Mouse (Mus musculus): Measurements from ENCODE around the gene Bcl2l12. TPM values are rescaled to one million over a fixed set of nuclear protein-coding genes. Genes with fewer than 3 reads are reported as not detected.

Bcl2l12 gene
- polyA plus RNA-seq, 1 experiment from 2014 or later: 83.2 TPM

GRCm38 (mm10) chr7:44965975-44966374 lies 32.5 kb downstream of the Bcl2l12 start:
- Histone ChIP-seq H3K27ac (no peak overlapping the region), H3K27me3 (no peaks in the 10 kb centered on the region), H3K4me2 (no peak overlapping the region), H3K4me1 (peaks cover 6% of the 10 kb centered on the region), H3K4me3 (no peak overlapping the region), H3K9me3 (no peaks in the 10 kb centered on the region), H3K36me3 (peaks cover 64% of the 10 kb centered on the region), H3K9ac (no peak overlapping the region)
- no peak for ATAC-seq (ENCODE audit: insufficient number of reproducible peaks, insufficient read depth, low FRiP score, low TSS enrichment, low read depth)
- 77% methylated on average over 7 of the region's 7 CpGs for WGBS

- no peak overlapping the region for H3K9ac ChIP-seq
- H3K9me3 ChIP-seq: no peaks in the 10 kb centered on the region
- H3K27me3 ChIP-seq: no peaks in the 10 kb centered on the region
- H3K4me1 ChIP-seq: peaks cover 3% of the 10 kb centered on the region; the same call in 1 of the 2 replicates
- 92% methylated on average over 13 of the region's 13 CpGs for WGBS
- H3K4me2 ChIP-seq: no peak overlapping the region
- no peak for ATAC-seq (ENCODE audit: insufficient number of reproducible peaks, insufficient read depth, low FRiP score, low TSS enrichment, low read depth)
- H3K36me3 ChIP-seq: peaks cover 73% of the 10 kb centered on the region
- no peak overlapping the region for H3K27ac ChIP-seq
- H3K4me3 ChIP-seq: no peak overlapping the region
These were observed 33.5 kb downstream of the Bcl2l12 start for GRCm38 (mm10) chr7:44964990-44965389.

DNA sequence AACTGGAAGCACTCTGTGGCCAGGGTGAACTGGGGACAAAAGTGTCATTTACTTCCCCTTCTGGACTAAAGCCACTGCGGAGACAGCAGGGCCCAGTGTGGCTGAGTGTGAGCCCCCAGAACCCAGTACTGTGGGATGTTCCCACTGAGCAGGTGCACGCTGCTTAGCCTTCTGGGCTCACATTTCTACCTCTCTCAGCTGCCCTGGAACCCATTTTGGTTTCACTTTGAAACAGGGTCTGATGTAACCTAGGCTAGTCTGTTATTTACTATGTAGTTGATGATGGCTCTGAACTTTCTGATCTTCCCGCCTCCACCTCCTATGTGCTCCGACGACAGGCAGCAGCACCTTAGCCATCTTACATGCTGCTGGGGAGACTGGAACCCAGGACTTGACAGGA lies 35.7 kb downstream of the Bcl2l12 start:
- H3K4me1 ChIP-seq: no peaks in the 10 kb centered on the region
- WGBS: 93% methylated on average over 5 of the region's 5 CpGs
- ATAC-seq (ENCODE audit: insufficient number of reproducible peaks, insufficient read depth, low FRiP score, low TSS enrichment, low read depth): no peak
- no peaks in the 10 kb centered on the region for H3K9me3 ChIP-seq
- H3K27ac ChIP-seq: no peak overlapping the region
- H3K4me2 ChIP-seq: no peak overlapping the region
- H3K4me3 ChIP-seq: no peak overlapping the region
- H3K9ac ChIP-seq: no peak overlapping the region
- peaks cover 81% of the 10 kb centered on the region for H3K36me3 ChIP-seq
- no peaks in the 10 kb centered on the region for H3K27me3 ChIP-seq

DNA sequence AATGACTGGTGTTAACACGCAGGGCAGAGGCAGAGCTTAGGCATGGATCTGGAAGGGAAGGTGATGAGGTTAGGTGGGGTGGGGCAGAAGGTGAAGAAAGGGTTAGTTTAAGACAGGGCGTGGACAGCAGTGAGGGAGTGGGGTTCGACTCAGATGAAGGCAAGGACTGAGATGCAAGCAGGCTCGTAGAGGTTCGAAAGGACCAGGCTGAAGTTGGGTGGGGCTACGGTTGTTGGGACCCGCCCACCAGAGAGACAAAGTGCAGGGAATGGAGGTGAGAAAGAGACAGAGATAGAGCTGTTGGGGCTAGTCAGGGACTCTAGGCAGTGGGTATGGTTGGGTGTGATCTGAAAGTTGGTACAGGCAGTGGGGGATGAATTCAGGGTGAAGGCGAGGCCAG lies 36.2 kb downstream of the Bcl2l12 start:
- H3K36me3 ChIP-seq: peaks cover 78% of the 10 kb centered on the region
- no peak overlapping the region for H3K9ac ChIP-seq
- no peak overlapping the region for H3K27ac ChIP-seq
- no peak overlapping the region for H3K4me2 ChIP-seq
- 76% methylated on average over 8 of the region's 8 CpGs for WGBS
- H3K27me3 ChIP-seq: no peaks in the 10 kb centered on the region
- no peaks in the 10 kb centered on the region for H3K4me1 ChIP-seq
- H3K9me3 ChIP-seq: no peaks in the 10 kb centered on the region
- H3K4me3 ChIP-seq: no peak overlapping the region
- no peak for ATAC-seq (ENCODE audit: insufficient number of reproducible peaks, insufficient read depth, low FRiP score, low TSS enrichment, low read depth)

DNA sequence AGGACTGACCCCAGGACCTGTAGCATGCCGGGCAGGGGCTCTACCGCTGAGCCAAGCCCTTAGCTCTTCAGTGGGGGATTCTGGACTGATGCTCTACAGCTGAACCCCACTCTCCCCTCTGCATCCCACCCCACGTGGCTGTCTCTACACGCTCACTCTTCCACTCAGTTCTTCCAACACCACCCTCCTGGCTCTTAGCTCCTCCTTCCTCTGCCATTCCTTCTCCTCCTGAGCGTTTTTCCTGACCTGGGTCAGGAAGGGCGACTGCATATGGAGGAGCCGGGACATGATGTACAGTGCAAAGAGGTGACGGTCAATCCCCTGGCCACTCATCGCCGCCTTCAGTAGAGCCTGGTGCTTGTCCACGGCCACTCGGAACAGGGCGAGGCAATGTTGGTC lies 38.0 kb downstream of the Bcl2l12 start:
- Histone ChIP-seq H3K4me2 (no peak overlapping the region), H3K9me3 (no peaks in the 10 kb centered on the region), H3K9ac (no peak overlapping the region), H3K4me3 (no peak overlapping the region), H3K36me3 (peaks cover 63% of the 10 kb centered on the region), H3K27ac (no peak overlapping the region), H3K4me1 (0 out of 2 replicates have a peak, but pooled peaks cover 3% of the 10 kb centered on the region), H3K27me3 (no peaks in the 10 kb centered on the region)
- 90% methylated on average over 13 of the region's 13 CpGs for WGBS
- ATAC-seq (ENCODE audit: insufficient number of reproducible peaks, insufficient read depth, low FRiP score, low TSS enrichment, low read depth): no peak

DNA sequence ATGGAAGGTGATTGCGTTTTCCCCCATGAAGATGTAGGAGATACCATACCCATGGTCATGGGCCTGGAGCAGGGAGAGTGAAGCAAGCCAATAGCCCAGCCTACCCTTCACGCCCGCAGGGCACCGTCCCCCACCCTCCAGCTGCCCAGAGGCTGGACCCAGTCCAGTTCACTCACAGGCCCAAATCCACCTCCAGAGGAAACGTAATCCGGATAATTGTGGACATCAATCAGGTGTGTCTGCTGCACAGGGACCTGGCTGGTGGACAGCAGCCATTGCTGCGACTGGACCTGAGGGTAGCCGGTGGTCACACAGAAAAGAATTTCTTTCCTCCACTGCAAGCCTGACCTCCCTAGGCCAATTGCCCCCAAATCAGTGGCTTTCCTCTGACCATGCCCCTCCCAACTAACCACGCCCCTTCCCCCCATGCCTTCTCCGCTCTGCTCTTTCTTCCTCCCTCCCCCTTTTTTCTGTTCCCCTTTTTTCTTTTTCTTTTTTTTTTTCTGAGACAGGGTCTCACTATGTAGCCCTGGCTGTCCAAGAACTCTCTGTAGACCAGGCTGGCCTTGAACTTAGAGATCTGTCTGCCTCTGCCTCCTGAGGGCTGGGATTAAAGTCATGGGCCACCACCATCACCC lies 38.5 kb downstream of the Bcl2l12 start:
- H3K36me3 ChIP-seq: peaks cover 58% of the 10 kb centered on the region
- 0 out of 2 replicates have a peak overlapping the region, but pooled peaks have one; percentile 21 for H3K9ac ChIP-seq
- H3K27me3 ChIP-seq: no peaks in the 10 kb centered on the region
- ATAC-seq (ENCODE audit: insufficient number of reproducible peaks, insufficient read depth, low FRiP score, low TSS enrichment, low read depth): no peak
- H3K4me2 ChIP-seq: no peak overlapping the region
- H3K4me1 ChIP-seq: 0 out of 2 replicates have a peak, but pooled peaks cover 3% of the 10 kb centered on the region
- H3K27ac ChIP-seq: no peak overlapping the region
- H3K4me3 ChIP-seq: no peak overlapping the region
- H3K9me3 ChIP-seq: no peaks in the 10 kb centered on the region
- WGBS: 87% methylated on average over 10 of the region's 10 CpGs

DNA sequence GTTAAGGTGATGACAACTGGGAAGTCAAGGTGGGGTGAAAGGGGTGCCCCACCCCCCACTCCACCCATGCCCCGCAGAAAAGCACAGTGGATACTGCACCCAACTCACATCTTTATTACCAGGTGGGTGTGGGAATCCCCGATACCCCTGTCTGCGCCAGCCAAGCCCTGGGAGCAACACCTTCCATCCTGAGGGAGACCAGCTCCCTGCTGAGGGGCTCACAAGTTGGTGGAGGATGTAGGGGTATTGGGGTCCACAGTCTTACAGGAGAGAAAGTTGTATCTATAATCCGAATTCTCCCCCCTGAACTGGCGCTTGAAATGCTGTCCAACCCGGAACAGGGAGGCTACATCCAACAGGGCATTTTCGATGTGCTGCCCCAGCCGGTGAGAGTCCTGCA lies 39.2 kb downstream of the Bcl2l12 start:
- no peak overlapping the region for H3K9ac ChIP-seq
- no peak for ATAC-seq (ENCODE audit: insufficient number of reproducible peaks, insufficient read depth, low FRiP score, low TSS enrichment, low read depth)
- no peak overlapping the region for H3K27ac ChIP-seq
- 0 out of 2 replicates have a peak, but pooled peaks cover 3% of the 10 kb centered on the region for H3K4me1 ChIP-seq
- no peak overlapping the region for H3K4me3 ChIP-seq
- H3K4me2 ChIP-seq: no peak overlapping the region
- H3K27me3 ChIP-seq: no peaks in the 10 kb centered on the region
- WGBS: 86% methylated on average over 8 of the region's 8 CpGs
- H3K9me3 ChIP-seq: no peaks in the 10 kb centered on the region
- peaks cover 53% of the 10 kb centered on the region for H3K36me3 ChIP-seq

GRCm38 (mm10) chr7:44958208-44958607 lies 40.3 kb downstream of the Bcl2l12 start:
- Histone ChIP-seq H3K4me2 (no peak overlapping the region), H3K9me3 (no peaks in the 10 kb centered on the region), H3K27ac (no peak overlapping the region), H3K4me3 (no peak overlapping the region), H3K36me3 (peaks cover 44% of the 10 kb centered on the region), H3K27me3 (no peaks in the 10 kb centered on the region), H3K9ac (no peak overlapping the region), H3K4me1 (peaks cover 3% of the 10 kb centered on the region; the same call in 1 of the 2 replicates)
- ATAC-seq (ENCODE audit: insufficient number of reproducible peaks, insufficient read depth, low FRiP score, low TSS enrichment, low read depth): no peak
- 59% methylated on average over 7 of the region's 7 CpGs for WGBS

DNA sequence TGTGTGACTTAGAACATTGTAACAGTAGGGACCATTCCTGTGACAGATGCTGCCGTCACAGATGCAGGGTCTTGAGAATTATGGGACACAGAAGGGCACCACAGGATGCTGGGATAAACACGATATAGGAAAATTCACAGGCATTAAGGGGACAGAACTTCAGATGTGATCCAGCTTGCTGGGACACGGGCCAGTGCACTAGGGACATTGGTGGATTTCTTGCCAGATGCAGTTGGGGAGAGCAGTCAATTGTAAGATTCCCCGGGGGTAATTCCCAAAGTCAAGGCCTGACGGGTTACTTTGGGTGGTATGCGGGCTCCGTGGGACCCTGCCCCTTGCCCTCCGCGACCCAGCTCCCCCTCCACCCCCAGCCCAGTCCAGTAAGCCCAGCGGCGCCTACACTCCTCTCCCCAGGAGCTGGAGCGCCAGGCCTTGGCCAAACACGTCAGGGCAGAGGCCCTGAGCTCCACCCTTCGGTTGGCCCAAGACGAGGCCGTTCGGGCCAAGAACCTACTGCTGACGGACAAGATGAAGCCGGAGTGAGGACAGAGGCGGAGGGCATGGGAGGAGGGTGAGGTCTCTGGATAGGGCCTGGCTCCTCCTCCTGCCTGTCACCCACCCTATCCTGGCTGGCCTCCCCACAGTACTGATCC lies 41.2 kb downstream of the Bcl2l12 start:
- Histone ChIP-seq H3K36me3 (peaks cover 37% of the 10 kb centered on the region), H3K27ac (no peak overlapping the region), H3K9ac (no peak overlapping the region), H3K9me3 (no peaks in the 10 kb centered on the region), H3K4me1 (peaks cover 10% of the 10 kb centered on the region; the same call in 1 of the 2 replicates), H3K4me2 (no peak overlapping the region), H3K27me3 (no peaks in the 10 kb centered on the region), H3K4me3 (no peak overlapping the region)
- no peak for ATAC-seq (ENCODE audit: insufficient number of reproducible peaks, insufficient read depth, low FRiP score, low TSS enrichment, low read depth)
- 70% methylated on average over 20 of the region's 20 CpGs for WGBS

DNA sequence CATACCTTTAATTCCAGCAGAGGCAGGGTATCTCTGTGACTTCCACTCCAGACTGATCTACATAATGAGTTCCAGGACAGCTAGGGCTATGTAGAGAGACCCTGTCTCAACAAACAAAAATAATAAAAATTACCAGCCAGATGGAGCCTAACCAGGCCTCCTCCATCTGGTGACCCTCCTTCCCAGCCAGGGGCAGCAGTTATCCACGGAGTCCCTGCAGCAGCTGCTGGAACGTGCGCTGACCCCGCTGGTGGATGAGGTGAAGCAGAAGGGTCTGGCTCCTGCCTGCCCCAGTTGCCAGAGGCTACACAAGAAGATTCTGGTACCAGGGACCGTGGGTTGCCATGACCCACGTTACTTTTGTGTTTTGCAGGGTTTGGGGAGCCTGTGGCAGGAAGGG lies 42.2 kb downstream of the Bcl2l12 start:
- no peak for ATAC-seq (ENCODE audit: insufficient number of reproducible peaks, insufficient read depth, low FRiP score, low TSS enrichment, low read depth)
- WGBS: 48% methylated on average over 6 of the region's 6 CpGs
- no peak overlapping the region for H3K9ac ChIP-seq
- H3K27ac ChIP-seq: peak overlapping the region; percentile 5; the same call in 1 of the 2 replicates
- H3K9me3 ChIP-seq: no peaks in the 10 kb centered on the region
- no peak overlapping the region for H3K4me2 ChIP-seq
- H3K27me3 ChIP-seq: peaks cover 9% of the 10 kb centered on the region
- peaks cover 26% of the 10 kb centered on the region for H3K36me3 ChIP-seq
- no peak overlapping the region for H3K4me3 ChIP-seq
- H3K4me1 ChIP-seq: peaks cover 20% of the 10 kb centered on the region

DNA sequence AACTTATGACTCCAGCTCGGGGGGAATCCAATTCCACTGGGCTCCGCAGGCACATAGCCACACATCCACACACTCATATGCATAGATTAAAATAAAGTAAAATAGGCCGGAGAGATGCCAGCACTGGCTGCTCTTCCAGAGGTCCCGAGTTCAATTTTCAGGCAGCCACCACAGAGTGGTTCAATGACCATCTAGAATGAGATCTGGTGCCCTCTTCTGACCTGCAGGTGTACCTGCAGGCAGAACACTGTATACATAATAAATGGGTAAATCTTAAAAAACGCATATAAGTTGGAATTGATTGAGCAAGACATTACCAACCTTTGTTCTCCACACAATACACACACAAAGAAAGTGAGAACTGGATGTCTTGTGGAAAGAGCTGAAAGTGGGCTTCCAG lies 42.9 kb downstream of the Bcl2l12 start:
- H3K4me2 ChIP-seq: no peak overlapping the region
- no peak for ATAC-seq (ENCODE audit: insufficient number of reproducible peaks, insufficient read depth, low FRiP score, low TSS enrichment, low read depth)
- no peak overlapping the region for H3K9ac ChIP-seq
- H3K4me3 ChIP-seq: no peak overlapping the region
- no peaks in the 10 kb centered on the region for H3K9me3 ChIP-seq
- peaks cover 20% of the 10 kb centered on the region for H3K4me1 ChIP-seq
- H3K27ac ChIP-seq: no peak overlapping the region
- WGBS: 59% methylated on average over 5 of the region's 5 CpGs
- H3K27me3 ChIP-seq: peaks cover 15% of the 10 kb centered on the region
- peaks cover 20% of the 10 kb centered on the region for H3K36me3 ChIP-seq

All from embryonic facial prominence, embryonic 13.5 days (tissue).